ENCODE assay signal across 10 mouse cellular contexts in genomic region chr9:37178911-37179310, GRCm38 (mm10). TPM values are rescaled to one million over a fixed set of nuclear protein-coding genes. Genes with fewer than 3 reads are reported as not detected.
DNase-seq lines count a peak whose midpoint lies in the region; ATAC-seq lines count a peak whose summit lies in the region.
"Had no signal": no experiment of that assay in that cellular context is flagged by ENCODE, and none has a peak within 500 bp of the region (broad histone marks: within the 10 kb centered on the region; RNA-seq: fewer than 3 reads in every experiment).

No protein-coding gene starts in this region.

- H3K27me3 ChIP-seq in heart, embryonic 14.5 days (ENCODE audit: control insufficient read depth, insufficient read depth, low read length) = no peaks in the 10 kb centered on the region
- peaks cover 26% of the 10 kb centered on the region for H3K27me3 ChIP-seq in heart, embryonic 10.5 days (ENCODE audit: insufficient read depth, poor library complexity, severe bottlenecking)
- H3K27me3 ChIP-seq in hindbrain, embryonic 13.5 days = no peaks in the 10 kb centered on the region
- H3K27me3 ChIP-seq in midbrain, embryonic 16.5 days (ENCODE audit: control insufficient read depth, insufficient read depth, low read depth, low read length) = no peaks in the 10 kb centered on the region

- no peak overlapping the region for H3K4me2 ChIP-seq in heart, embryonic 14.5 days (ENCODE audit: low read length)
- H3K4me2 ChIP-seq in hindbrain, embryonic 13.5 days = no peak overlapping the region
- H3K4me2 ChIP-seq in midbrain, embryonic 16.5 days (ENCODE audit: low read length) = no peak overlapping the region
- H3K4me2 ChIP-seq: heart, embryonic 15.5 days had no signal

- DNase-seq in heart, embryonic 10.5 days (ENCODE audit: low spot score) = no peak
- DNase-seq in embryo, embryonic 9.5 days (ENCODE audit: extremely low spot score) = peak; percentile 39
- no peak for DNase-seq in urinary bladder, postnatal 36 days (ENCODE audit: low spot score in 2 of 2)
- no peak for DNase-seq in testis, postnatal 14 days (ENCODE audit: low spot score)

- peaks cover 3 to 9% of the 10 kb centered on the region in 2 experiments; a peak in 2 of 4 replicates for H3K4me1 ChIP-seq in heart, embryonic 14.5 days (ENCODE audit: control insufficient read depth in 2 of 2, insufficient read depth in 2 of 2, low read length in 2 of 2)
- peaks cover 20% of the 10 kb centered on the region for H3K4me1 ChIP-seq in heart, embryonic 10.5 days
- H3K4me1 ChIP-seq in hindbrain, embryonic 13.5 days (replicated peaks) = peaks cover 61% of the 10 kb centered on the region
- H3K4me1 ChIP-seq in midbrain, embryonic 16.5 days (ENCODE audit: control insufficient read depth, insufficient read depth, low read length) = peaks cover 23% of the 10 kb centered on the region

- H3K9me3 ChIP-seq in heart, embryonic 14.5 days (ENCODE audit: control insufficient read depth, low read length) = no peaks in the 10 kb centered on the region
- H3K9me3 ChIP-seq in heart, embryonic 10.5 days = no peaks in the 10 kb centered on the region
- H3K9me3 ChIP-seq in hindbrain, embryonic 13.5 days = no peaks in the 10 kb centered on the region
- H3K9me3 ChIP-seq in midbrain, embryonic 16.5 days (replicated peaks; ENCODE audit: control insufficient read depth, low read length, poor library complexity, severe bottlenecking) = no peaks in the 10 kb centered on the region
- H3K9me3 ChIP-seq: heart, embryonic 15.5 days had no signal

- H3K27ac ChIP-seq in heart, embryonic 14.5 days (replicated peaks in 1 of 2; ENCODE audit: control insufficient read depth in 1 of 2, insufficient read depth in 1 of 2, low read depth in 2 of 2, low read length in 2 of 2) = no peak overlapping the region
- H3K27ac ChIP-seq in heart, embryonic 10.5 days = no peak overlapping the region
- H3K27ac ChIP-seq in hindbrain, embryonic 13.5 days = peak overlapping the region; percentile 67
- peak overlapping the region; percentile 48 for H3K27ac ChIP-seq in midbrain, embryonic 16.5 days (ENCODE audit: low read length)
- H3K27ac ChIP-seq: heart, embryonic 15.5 days; liver, embryonic 14.5 days had no signal

- no peaks in the 10 kb centered on the region for H3K36me3 ChIP-seq in heart, embryonic 14.5 days (ENCODE audit: control insufficient read depth, insufficient read depth, low read length)
- no peaks in the 10 kb centered on the region for H3K36me3 ChIP-seq in heart, embryonic 10.5 days
- no peaks in the 10 kb centered on the region for H3K36me3 ChIP-seq in hindbrain, embryonic 13.5 days
- no peaks in the 10 kb centered on the region for H3K36me3 ChIP-seq in midbrain, embryonic 16.5 days (ENCODE audit: control insufficient read depth, insufficient read depth, low read length)
- H3K36me3 ChIP-seq: heart, embryonic 15.5 days had no signal

- 50% methylated on average over 4 of the region's 4 CpGs for WGBS in heart, embryonic 14.5 days
- WGBS in heart, embryonic 10.5 days = 35% methylated on average over 4 of the region's 4 CpGs
- WGBS in hindbrain, embryonic 13.5 days = 9% methylated on average over 4 of the region's 4 CpGs
- 5% methylated on average over 4 of the region's 4 CpGs for WGBS in midbrain, embryonic 16.5 days

- H3K4me3 ChIP-seq in heart, embryonic 14.5 days (ENCODE audit: control insufficient read depth in 1 of 2, insufficient read depth in 1 of 2, low read depth in 1 of 2, low read length in 2 of 2) = no peak overlapping the region
- no peak overlapping the region for H3K4me3 ChIP-seq in heart, embryonic 10.5 days
- H3K4me3 ChIP-seq in hindbrain, embryonic 13.5 days = no peak overlapping the region
- no peak overlapping the region for H3K4me3 ChIP-seq in midbrain, embryonic 16.5 days (ENCODE audit: low read depth, low read length)
- H3K4me3 ChIP-seq: heart, embryonic 15.5 days had no signal

- 0 out of 2 replicates have a peak, but pooled peaks have one; percentile 13 for ATAC-seq in heart, embryonic 14.5 days (ENCODE audit: insufficient number of reproducible peaks, insufficient read depth, low FRiP score, low read depth)
- peak; percentile 41; the same call in 1 of the 2 replicates for ATAC-seq in hindbrain, embryonic 13.5 days (ENCODE audit: low FRiP score)
- ATAC-seq in midbrain, embryonic 16.5 days = peak; percentile 77
- ATAC-seq in megakaryocyte, adult 5-6 weeks (ENCODE audit: poor library complexity, severe bottlenecking) = no peak

- no peak overlapping the region for H3K9ac ChIP-seq in heart, embryonic 14.5 days (ENCODE audit: low read length)
- no peak overlapping the region; the same call in 1 of the 2 replicates for H3K9ac ChIP-seq in hindbrain, embryonic 13.5 days
- H3K9ac ChIP-seq in midbrain, embryonic 16.5 days (ENCODE audit: low read depth, low read length) = no peak overlapping the region
- H3K9ac ChIP-seq: heart, embryonic 15.5 days; liver, embryonic 14.5 days had no signal

RNA-seq across cellular contexts. Expression of gene Tmem218, which starts 29.1 kb away (rescaled TPM):
- 10.7 and 11.1 TPM in 2 replicates for polyA plus RNA-seq in heart, embryonic 14.5 days (2014; fragmentation: Nextera tagmentation; extraction: Ambion mirVana)
- 7.7 and 9.0 TPM in 2 replicates for polyA plus RNA-seq in heart, embryonic 10.5 days (2016; fragmentation: Nextera tagmentation; extraction: Ambion mirVana)
- 10.9 and 11.1 TPM in 2 replicates for polyA plus RNA-seq in hindbrain, embryonic 13.5 days (2015; fragmentation: Nextera tagmentation; extraction: Ambion mirVana)
- polyA plus RNA-seq in midbrain, embryonic 16.5 days (2015; fragmentation: Nextera tagmentation; extraction: Ambion mirVana) = 9.2 and 10.0 TPM in 2 replicates
- total RNA-seq in megakaryocyte, adult 5-6 weeks (2015) = 2.5 and 2.8 TPM in 2 replicates
- total RNA-seq in megakaryocyte, adult 5-6 weeks (2017) = 0.98 and 1.3 TPM in 2 replicates

RNA-seq across cellular contexts. Expression of gene Pknox2, which starts 31.7 kb away (rescaled TPM):
- polyA plus RNA-seq in heart, embryonic 14.5 days (2014; fragmentation: Nextera tagmentation; extraction: Ambion mirVana) = 2.4 and 3.6 TPM in 2 replicates
- polyA plus RNA-seq in heart, embryonic 10.5 days (2016; fragmentation: Nextera tagmentation; extraction: Ambion mirVana) = 8.8 and 9.1 TPM in 2 replicates
- 39.5 and 44.7 TPM in 2 replicates for polyA plus RNA-seq in hindbrain, embryonic 13.5 days (2015; fragmentation: Nextera tagmentation; extraction: Ambion mirVana)
- polyA plus RNA-seq in midbrain, embryonic 16.5 days (2015; fragmentation: Nextera tagmentation; extraction: Ambion mirVana) = 32.5 and 34.3 TPM in 2 replicates
- total RNA-seq in megakaryocyte, adult 5-6 weeks (2015) = 0.16 and 0.64 TPM in 2 replicates
- 0.04 and 0.41 TPM in 2 replicates for total RNA-seq in megakaryocyte, adult 5-6 weeks (2017)

Comparison
In these comparisons a context has a peak if more than half of its experiments do, and no peak if none do; other contexts are left out.
1. H3K27ac ChIP-seq: peak in hindbrain, embryonic 13.5 days (single experiment) and midbrain, embryonic 16.5 days (single experiment); none in heart, embryonic 14.5 days (0 of 2) and heart, embryonic 10.5 days (single experiment).